Mouse (Mus musculus) B cell, adult 62 days (primary cell): Measurements from ENCODE around the gene Herc6. TPM values are rescaled to one million over a fixed set of nuclear protein-coding genes. Genes with fewer than 3 reads are reported as not detected.

Experiments
- total RNA-seq: library from RNA; stranded (reverse); gene quantifications from 4 replicates; pipeline ENCODE4 v1.2.4, GENCODE M21; 2023

Gene Herc6
- 20.4 to 36.7 TPM (median 24.4 TPM) in 4 replicates for total RNA-seq

GRCm38 (mm10) chr6:57580881-57581548 is at the start of gene Herc6:
Gene Herc6, plus strand, starts transcription at chr6:57581000.

GRCm38 (mm10) chr6:57535386-57535936 is 45.3 kb upstream of the Herc6 start, which contains the start of gene Ppm1k:
Gene Ppm1k, minus strand, starts transcription at chr6:57535468.

GRCm38 (mm10) chr6:57691467-57692261 is 110.9 kb downstream of the Herc6 start, which contains the start of gene Pyurf:
Gene Pyurf, minus strand, starts transcription at chr6:57692078.

GRCm38 (mm10) chr6:57702376-57702742 is 121.6 kb downstream of the Herc6 start, which contains the start of gene Lancl2:
Gene Lancl2, plus strand, starts transcription at chr6:57702540.

Other genes starting within 250 kb of the Herc6 start
- gene Vmn1r17, start 217.3 kb upstream of the Herc6 start, total RNA-seq = not detected in 4 replicates
- gene Vmn1r18, start 185.2 kb upstream of the Herc6 start, total RNA-seq = not detected in 4 replicates
- gene Vmn1r19, start 177.2 kb upstream of the Herc6 start, total RNA-seq = not detected in 4 replicates
- not detected in 4 replicates for gene Vmn1r20, start 152.1 kb upstream of the Herc6 start, total RNA-seq
- 28.5 to 40.6 TPM (median 31.8 TPM) in 4 replicates for gene Ppm1k, start 45.5 kb upstream of the Herc6 start, total RNA-seq
- 4.2 to 5.2 TPM (median 5.1 TPM) in 4 replicates for gene Pyurf, start 111.1 kb downstream of the Herc6 start, total RNA-seq
- 7.8 to 10.2 TPM (median 8.4 TPM) in 4 replicates for gene Lancl2, start 121.5 kb downstream of the Herc6 start, total RNA-seq
- gene Vopp1, start 244.2 kb downstream of the Herc6 start, total RNA-seq = 9.8 to 15.6 TPM (median 14.3 TPM) in 4 replicates